In the genomic region with DNA sequence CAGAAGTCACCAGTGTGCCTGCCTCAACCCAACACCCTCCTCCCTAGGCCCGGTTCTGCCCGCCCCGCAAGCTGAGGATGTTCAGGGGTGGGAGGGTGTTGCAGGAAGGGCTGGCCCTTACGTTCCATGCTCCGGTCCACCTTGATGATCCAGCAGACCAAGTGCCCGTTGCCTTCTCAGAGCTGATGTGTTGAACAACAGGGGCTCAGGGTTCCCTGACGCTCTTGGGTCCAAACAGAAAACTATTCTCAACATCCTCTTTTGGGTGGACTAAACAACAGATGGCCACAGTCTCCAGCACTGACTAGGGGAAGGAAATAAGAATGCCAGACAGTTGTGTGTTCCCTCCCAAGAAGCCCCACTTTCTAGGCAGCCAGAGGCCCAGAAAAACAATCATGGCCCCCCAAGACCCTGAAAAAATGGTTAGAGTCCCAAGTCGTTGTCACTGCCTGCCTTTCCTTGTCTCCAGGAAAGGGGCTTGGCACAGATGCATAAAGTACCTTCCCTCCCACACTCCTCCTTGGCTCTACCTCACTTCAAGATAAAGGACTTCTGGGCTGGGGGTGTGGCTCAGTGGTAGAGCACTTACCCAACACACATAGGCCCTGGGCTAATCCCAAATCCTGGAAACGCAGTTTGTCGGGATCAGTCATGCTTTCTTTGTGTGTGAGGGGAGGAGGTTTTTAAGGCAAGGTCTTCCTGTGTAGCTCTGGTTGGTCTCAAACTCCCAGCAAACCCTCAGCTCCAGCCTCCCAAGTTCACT, we compare ENCODE assay signal across 10 mouse cellular contexts. TPM values are rescaled to one million over a fixed set of nuclear protein-coding genes. Genes with fewer than 3 reads are reported as not detected.
DNase-seq lines count a peak whose midpoint lies in the region; ATAC-seq and TF ChIP-seq lines count a peak whose summit lies in the region.
"Had no signal": no experiment of that assay in that cellular context is flagged by ENCODE, and none has a peak within 500 bp of the region (broad histone marks: within the 10 kb centered on the region; RNA-seq: fewer than 3 reads in every experiment).

No protein-coding gene starts in this region.

- no peak for TF ChIP-seq CTCF in liver, adult 2 months (IDR thresholded peaks at IDR 0.05; ENCODE audit: low read depth, low read length)
- TF ChIP-seq CTCF in lung, embryonic 14.5 days (IDR thresholded peaks at IDR 0.05; ENCODE audit: low read depth), result no peak

- 0 out of 2 replicates have a peak overlapping the region, but pooled peaks have one; percentile 4 for H3K4me2 ChIP-seq in lung, embryonic 14.5 days
- no peak overlapping the region for H3K4me2 ChIP-seq in forebrain, embryonic 15.5 days (replicated peaks)
- H3K4me2 ChIP-seq: embryonic facial prominence, embryonic 12.5 days; heart, embryonic 15.5 days had no signal

- WGBS in liver, adult 2 months, result 79% methylated on average over 10 of the region's 10 CpGs
- WGBS in lung, embryonic 14.5 days, result 65% methylated on average over 10 of the region's 10 CpGs
- WGBS in forebrain, embryonic 15.5 days, result 67% methylated on average over 10 of the region's 10 CpGs

- no peak for ATAC-seq in lung, embryonic 14.5 days (ENCODE audit: insufficient read depth)
- ATAC-seq in forebrain, embryonic 15.5 days (replicated peaks), result no peak

- H3K4me1 ChIP-seq in liver, adult 2 months (ENCODE audit: control insufficient read depth, insufficient read depth, low read length), result no peaks in the 10 kb centered on the region
- peaks cover 17% of the 10 kb centered on the region for H3K4me1 ChIP-seq in lung, embryonic 14.5 days (ENCODE audit: insufficient read depth)
- peaks cover 2% of the 10 kb centered on the region for H3K4me1 ChIP-seq in forebrain, embryonic 15.5 days
- H3K4me1 ChIP-seq: embryonic facial prominence, embryonic 12.5 days had no signal

- DNase-seq in liver, adult 2 months (ENCODE audit: extremely low read depth, low read depth, low spot score), result no peak
- no peak for DNase-seq in liver
- peak; percentile 27 for DNase-seq in brain, adult 2 months (ENCODE audit: low read depth, low spot score)
- DNase-seq in lung, embryonic 14.5 days, result peak; percentile 51
- DNase-seq in naive thymus-derived CD4-positive, alpha-beta T cell, adult 2 months (ENCODE audit: low read depth), result peak; percentile 42
- DNase-seq in left cerebral cortex, postnatal 4 days, result no peak
- DNase-seq: kidney, postnatal 25 days had no signal

- no peak for TF ChIP-seq POLR2A in liver, adult 2 months (IDR thresholded peaks at IDR 0.05; ENCODE audit: extremely low read depth, insufficient read depth, low read length)

- H3K4me3 ChIP-seq in liver, adult 2 months (ENCODE audit: insufficient read depth, low read depth, low read length), result 0 out of 2 replicates have a peak overlapping the region, but pooled peaks have one; percentile 21
- no peak overlapping the region for H3K4me3 ChIP-seq in lung, embryonic 14.5 days (ENCODE audit: low read depth, low read length)
- no peak overlapping the region for H3K4me3 ChIP-seq in forebrain, embryonic 15.5 days
- H3K4me3 ChIP-seq: embryonic facial prominence, embryonic 12.5 days; heart, embryonic 15.5 days had no signal

- 0 out of 2 replicates have a peak overlapping the region, but pooled peaks have one; percentile 17 for H3K9ac ChIP-seq in liver, adult 2 months (ENCODE audit: low read depth, low read length)
- H3K9ac ChIP-seq in lung, embryonic 14.5 days, result no peak overlapping the region
- H3K9ac ChIP-seq in forebrain, embryonic 15.5 days (replicated peaks), result no peak overlapping the region
- H3K9ac ChIP-seq: embryonic facial prominence, embryonic 12.5 days; heart, embryonic 15.5 days had no signal

- peaks cover 6% of the 10 kb centered on the region for H3K27me3 ChIP-seq in liver, adult 2 months (ENCODE audit: control insufficient read depth, insufficient read depth, low read length)
- peaks cover 19% of the 10 kb centered on the region for H3K27me3 ChIP-seq in lung, embryonic 14.5 days (ENCODE audit: insufficient read depth, low read length)
- H3K27me3 ChIP-seq in forebrain, embryonic 15.5 days, result peaks cover 17% of the 10 kb centered on the region

- no peaks in the 10 kb centered on the region for H3K79me2 ChIP-seq in liver, adult 2 months (ENCODE audit: control insufficient read depth, insufficient read depth, low read length)

- no peaks in the 10 kb centered on the region for H3K36me3 ChIP-seq in liver, adult 2 months (ENCODE audit: control insufficient read depth, insufficient read depth, low read length)
- H3K36me3 ChIP-seq in lung, embryonic 14.5 days (ENCODE audit: insufficient read depth), result no peaks in the 10 kb centered on the region
- H3K36me3 ChIP-seq in forebrain, embryonic 15.5 days, result no peaks in the 10 kb centered on the region
- H3K36me3 ChIP-seq: embryonic facial prominence, embryonic 12.5 days; heart, embryonic 15.5 days had no signal

- no peaks in the 10 kb centered on the region for H3K9me3 ChIP-seq in lung, embryonic 14.5 days (ENCODE audit: low read depth, low read length)
- no peaks in the 10 kb centered on the region for H3K9me3 ChIP-seq in forebrain, embryonic 15.5 days
- H3K9me3 ChIP-seq: embryonic facial prominence, embryonic 12.5 days; heart, embryonic 15.5 days had no signal

- intact Hi-C loops in left cerebral cortex, postnatal 4 days (cut with DNase I), result loop anchor here (10.0 kb wide), 2 partner anchors 107 to 167 kb away; a partner anchor contains a TSS

- no peak overlapping the region for H3K27ac ChIP-seq in liver, adult 2 months (replicated peaks; ENCODE audit: insufficient read depth, low read depth, low read length)
- peak overlapping the region; percentile 18; the same call in 1 of the 2 replicates for H3K27ac ChIP-seq in lung, embryonic 14.5 days (ENCODE audit: low read depth)
- no peak overlapping the region for H3K27ac ChIP-seq in forebrain, embryonic 15.5 days (replicated peaks)
- H3K27ac ChIP-seq: embryonic facial prominence, embryonic 12.5 days; heart, embryonic 15.5 days had no signal

RNA-seq across cellular contexts. Expression of a gene that starts 6.3 kb away (rescaled TPM):
- 2.6 and 3.4 TPM in 2 replicates for total RNA-seq in liver, adult 2 months (2014; rRNA removed)
- 0.81 and 1.5 TPM in 2 replicates for polyA plus RNA-seq in liver, adult 2 months (2012; rRNA removed)
- polyA plus RNA-seq in lung, embryonic 14.5 days (2014; fragmentation: Nextera tagmentation; extraction: Ambion mirVana), result 31.1 and 31.2 TPM in 2 replicates
- 10 to 100 TPM; 34.3 to 41.2 TPM for total RNA-seq in left cerebral cortex, postnatal 4 days (2021)
- polyA plus RNA-seq in forebrain, embryonic 15.5 days (2015; fragmentation: Nextera tagmentation; extraction: Ambion mirVana), result 21.9 and 22.2 TPM in 2 replicates

RNA-seq across cellular contexts. Expression of a gene that starts 49.3 kb away (rescaled TPM):
- total RNA-seq in liver, adult 2 months (2014; rRNA removed), result 31.7 and 32.1 TPM in 2 replicates
- 14.2 and 18.7 TPM in 2 replicates for polyA plus RNA-seq in liver, adult 2 months (2012; rRNA removed)
- 38.4 TPM in 2 replicates for polyA plus RNA-seq in lung, embryonic 14.5 days (2014; fragmentation: Nextera tagmentation; extraction: Ambion mirVana)
- 100 to 1,000 TPM; 112 to 115 TPM for total RNA-seq in left cerebral cortex, postnatal 4 days (2021)
- polyA plus RNA-seq in forebrain, embryonic 15.5 days (2015; fragmentation: Nextera tagmentation; extraction: Ambion mirVana), result 31.6 and 35.0 TPM in 2 replicates

Comparison
In these comparisons a context has a peak if more than half of its experiments do, and no peak if none do; other contexts are left out.
1. DNase-seq: peak in brain, adult 2 months (single experiment), lung, embryonic 14.5 days (single experiment) and naive thymus-derived CD4-positive, alpha-beta T cell, adult 2 months (single experiment); none in liver, adult 2 months (single experiment), liver (single experiment) and left cerebral cortex, postnatal 4 days (single experiment).